Mouse (Mus musculus): ENCODE results near the gene Srsf2.

GRCm38 (mm10) chr11:116864444-116864843, 11.6 kb upstream of the Srsf2 start:
- no peak for TF ChIP-seq CTCF (conservative IDR thresholded peaks at IDR 0.05; ENCODE audit: insufficient read depth, insufficient read length, low read depth, low read length)
- no peak for TF ChIP-seq POLR2A (IDR thresholded peaks at IDR 0.05; ENCODE audit: low read depth, low read length)
